Mouse (Mus musculus) naive thymus-derived CD4-positive, alpha-beta T cell, adult 2 months (primary cell): Measurements from ENCODE around the gene Gck.

Experiments used
- DNase-seq: peaks from one replicate; pipeline ENCODE4 v3.0.0-alpha.2; 2011; ENCODE audit warnings: low read depth

The Gck gene

DNA sequence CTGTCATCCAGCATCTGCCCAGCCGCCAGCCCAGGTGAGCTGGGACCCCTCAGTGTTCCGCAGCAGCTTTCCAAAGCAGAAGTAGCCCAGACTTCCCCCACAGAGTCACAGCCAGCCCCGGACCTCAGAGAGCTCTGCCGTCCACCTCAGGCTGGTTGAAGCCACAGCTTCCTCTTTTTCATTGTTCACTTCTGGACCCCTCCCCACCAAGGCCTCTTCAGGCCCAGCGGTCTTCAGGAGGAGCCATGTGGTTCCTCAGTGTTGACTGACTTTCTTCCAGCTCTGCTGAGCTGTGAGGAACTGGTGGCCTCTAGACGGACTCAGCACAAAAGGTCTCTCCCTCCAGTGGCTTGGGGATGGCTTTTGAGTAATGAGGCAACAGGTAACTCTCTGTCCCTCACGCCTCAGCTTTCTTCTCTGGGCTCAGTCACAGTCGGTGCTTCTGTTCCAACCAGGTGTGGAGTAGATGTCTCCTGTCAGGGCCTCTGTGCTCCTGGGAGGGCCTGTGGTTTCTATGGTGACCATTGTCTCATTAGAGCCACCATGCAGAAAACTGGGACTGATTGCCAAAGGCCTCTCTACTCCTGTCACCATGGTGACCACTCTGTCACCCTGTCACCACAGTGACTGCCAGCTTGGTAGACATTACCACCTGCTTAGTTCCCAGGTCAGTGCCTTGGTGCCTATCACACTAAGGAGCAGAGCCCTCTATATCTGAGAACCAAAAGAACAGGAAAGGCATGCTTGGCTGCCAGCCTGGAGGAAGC, at the start of gene Gck:
Gene Gck (minus strand): TSS at position 496 of the 767 bp plus-strand sequence.
- DNase-seq: no peak

DNA sequence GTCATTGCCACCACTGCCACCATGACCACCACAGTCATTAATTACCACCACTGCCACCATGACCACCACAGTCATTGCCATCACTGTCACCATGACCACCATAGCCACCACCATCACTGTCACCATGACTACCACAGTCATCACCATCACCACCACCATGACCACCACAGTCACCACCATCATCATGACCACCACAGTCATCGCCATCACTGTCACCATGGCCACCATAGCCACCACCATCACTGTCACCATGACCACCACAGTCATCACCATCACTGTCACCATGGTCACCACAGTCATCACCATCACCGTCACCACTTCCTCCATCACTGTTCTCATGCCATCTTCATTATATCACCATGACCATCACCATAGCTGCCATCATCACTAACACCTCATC, 48.6 kb upstream of the Gck start:
- DNase-seq: no peak

DNA sequence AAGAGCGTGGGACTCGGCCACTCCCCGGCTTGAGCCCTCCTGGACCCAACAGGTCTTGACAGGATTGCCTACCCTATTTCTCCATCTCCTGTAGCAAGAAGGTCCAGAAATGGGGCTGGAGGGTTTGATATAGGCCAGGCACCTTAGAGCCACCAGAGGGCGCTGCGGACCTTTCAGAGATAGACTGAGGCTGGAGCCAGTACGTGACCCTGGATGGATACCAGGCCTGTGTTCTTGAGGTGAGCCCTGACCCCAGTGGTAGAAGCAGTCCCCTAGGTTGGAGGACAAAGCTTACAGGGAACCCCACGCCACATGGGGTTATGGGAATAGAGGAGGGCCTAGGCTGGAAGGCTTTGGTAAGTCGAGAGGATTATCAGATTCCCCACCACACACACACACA, 46.1 kb upstream of the Gck start:
- DNase-seq: peak; percentile 90

DNA sequence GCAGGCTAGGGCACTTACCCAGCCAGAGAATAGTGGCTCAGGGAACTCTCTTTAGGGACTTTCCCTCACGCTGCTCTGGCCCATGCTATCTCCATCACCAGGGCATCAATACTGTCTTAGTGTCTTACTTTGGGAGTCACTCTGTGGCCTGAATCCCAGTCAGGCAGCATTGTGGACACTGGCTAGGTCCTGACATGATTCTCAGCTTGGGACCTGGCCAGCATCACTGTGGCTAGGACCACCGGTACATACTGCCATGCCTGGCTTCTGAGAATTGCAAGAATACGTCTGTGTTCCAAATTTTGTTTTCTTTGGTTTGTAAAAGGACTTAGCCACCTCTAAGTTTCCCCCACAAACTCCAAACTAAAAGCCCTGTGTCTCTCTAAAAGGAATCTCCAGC, 45.0 kb upstream of the Gck start:
- DNase-seq: no peak

DNA sequence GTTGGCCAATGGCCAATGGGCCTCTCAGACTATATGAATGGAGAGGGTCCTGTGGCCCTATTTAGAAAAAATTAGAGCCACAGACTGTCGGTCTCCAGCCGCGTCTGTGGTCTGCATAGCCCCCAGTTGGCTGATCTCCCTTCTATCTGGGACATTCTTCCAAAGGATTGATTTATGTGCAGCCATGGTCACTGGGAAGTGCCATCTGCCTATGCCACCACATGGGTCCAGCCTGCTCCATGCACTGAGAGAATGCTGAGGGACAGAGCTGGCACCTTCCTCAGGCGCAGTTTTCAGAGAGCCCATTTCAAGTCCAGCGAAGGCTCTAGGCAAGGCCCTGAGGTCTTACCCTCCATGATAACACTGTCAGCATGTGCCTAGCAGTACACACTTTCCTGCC, 44.3 kb upstream of the Gck start:
- DNase-seq: no peak

DNA sequence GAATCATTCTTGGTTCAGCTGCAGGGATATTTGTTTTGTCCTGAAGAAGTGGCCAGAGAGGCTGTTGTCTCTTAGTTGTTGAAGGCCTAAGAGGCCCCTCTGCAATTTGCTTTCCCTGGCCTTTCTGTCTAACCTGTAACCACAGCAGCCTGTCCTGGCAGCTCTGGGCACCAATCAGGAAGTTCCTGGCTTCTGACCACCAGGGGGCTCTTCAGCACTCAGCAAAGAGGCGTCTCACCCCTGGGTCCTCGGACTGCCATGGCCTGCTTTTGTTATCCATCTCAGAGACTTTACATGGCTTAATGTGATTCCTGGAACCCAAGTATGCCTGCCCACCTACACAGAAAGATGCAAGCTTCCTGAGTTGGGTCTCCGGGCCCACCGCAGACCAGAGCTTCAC, 41.0 kb upstream of the Gck start:
- DNase-seq: peak; percentile 73

DNA sequence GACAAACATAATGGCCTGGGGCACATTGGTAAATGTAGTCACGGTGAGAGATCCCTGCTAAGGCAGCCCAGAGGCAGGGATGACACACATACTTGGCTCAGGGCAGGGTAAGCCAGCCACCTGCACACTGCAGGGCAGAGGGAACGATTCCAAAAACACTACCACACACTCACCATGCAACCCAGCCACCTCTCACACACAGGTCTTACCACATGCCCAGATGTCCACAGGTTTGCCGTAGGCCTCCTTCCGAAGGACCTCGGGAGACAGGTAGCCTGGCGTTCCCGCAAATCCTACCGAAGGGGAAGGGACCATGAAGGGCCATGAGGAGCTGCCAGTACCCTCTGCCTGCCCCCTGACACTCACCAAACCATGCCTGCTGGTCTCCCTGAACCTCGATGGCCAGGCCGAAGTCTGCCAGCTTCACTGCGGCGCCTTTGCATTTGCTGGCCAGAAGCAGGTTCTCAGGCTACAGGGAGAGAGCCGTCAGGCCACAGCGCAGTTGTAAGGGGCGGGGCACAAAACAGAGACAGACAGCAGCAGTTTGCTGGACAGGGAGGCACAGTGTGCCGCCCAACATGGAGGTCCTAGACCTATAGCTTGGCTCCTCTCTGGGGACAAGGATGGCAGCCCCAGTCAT, 40.2 kb upstream of the Gck start:
- no peak for DNase-seq

DNA sequence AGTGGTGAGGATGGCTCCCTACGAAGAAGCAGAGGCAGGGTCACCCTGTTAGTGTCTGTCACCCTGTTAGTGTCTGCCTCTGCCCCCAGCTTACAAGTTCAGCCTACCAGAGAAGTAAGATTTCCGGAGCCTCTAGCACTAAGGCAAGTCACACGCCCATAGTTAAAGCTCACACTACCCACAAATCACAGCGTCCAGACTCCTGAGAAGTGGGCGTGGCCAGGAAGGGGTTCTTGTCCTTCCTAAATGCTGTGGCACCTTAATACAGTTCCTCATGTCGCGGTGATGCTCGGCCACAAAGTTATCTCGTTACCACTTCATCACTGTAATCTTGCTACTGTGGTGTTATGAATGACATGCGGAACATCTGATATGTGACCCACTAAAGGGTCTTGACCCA, 38.2 kb upstream of the Gck start:
- DNase-seq: no peak

DNA sequence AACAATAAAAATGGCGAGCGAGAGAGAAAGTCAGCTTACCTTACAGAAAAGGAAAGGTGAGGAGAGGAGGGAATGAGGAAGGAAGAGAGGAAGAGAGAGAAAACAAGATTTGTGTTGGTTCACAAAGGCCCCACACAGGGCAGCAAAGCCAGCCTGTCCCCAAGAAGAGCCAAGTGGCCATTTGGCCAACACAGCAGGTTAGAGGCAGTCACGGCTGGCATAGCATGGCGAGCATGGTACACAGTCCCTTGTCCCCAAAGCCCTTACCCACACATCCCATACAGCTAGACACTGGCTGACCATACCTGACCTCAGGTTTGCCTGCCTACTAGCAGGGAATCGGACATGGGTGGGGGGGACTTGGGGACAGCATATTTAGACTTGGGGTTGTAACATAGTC, 33.7 kb upstream of the Gck start:
- DNase-seq: no peak

DNA sequence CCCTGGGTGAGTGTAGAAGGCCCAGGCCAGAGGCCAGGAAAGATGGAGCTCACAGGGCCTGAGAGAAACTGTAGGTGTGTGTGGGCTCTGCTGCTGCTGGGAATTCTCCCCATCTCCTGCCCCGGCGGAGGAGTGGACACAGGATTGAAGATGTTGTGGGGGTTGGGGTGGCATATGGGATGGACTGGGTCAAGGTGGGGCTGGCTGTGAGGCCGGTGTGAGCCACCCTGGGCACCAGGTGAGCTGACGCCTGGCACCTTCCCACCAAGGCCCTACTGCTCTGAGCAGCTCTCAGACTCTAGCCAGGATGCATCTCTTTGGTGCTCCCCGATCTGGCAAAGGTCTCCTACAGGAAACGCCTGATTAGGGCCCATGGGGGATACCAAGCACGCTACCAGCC, 31.4 kb upstream of the Gck start:
- no peak for DNase-seq

DNA sequence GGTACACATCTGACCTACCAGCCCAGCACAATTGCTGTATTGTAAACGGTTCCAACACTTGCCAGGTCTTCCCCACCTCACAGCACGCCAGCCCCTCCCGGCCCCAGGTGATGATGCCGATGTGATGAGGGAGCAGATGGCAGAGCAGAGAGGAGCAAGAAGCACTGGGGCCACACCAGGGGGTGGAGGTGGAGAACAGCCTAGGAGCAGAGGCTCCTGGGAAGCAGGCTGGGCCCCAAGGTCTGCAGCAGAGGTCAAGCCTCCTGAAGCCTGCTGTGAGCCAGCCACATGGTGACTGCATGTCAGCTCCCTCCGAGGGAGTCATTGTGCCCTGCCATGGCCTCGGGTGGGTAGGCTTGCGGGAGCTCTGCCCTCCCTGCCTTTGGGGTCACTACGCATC, 30.7 kb upstream of the Gck start:
- no peak for DNase-seq

DNA sequence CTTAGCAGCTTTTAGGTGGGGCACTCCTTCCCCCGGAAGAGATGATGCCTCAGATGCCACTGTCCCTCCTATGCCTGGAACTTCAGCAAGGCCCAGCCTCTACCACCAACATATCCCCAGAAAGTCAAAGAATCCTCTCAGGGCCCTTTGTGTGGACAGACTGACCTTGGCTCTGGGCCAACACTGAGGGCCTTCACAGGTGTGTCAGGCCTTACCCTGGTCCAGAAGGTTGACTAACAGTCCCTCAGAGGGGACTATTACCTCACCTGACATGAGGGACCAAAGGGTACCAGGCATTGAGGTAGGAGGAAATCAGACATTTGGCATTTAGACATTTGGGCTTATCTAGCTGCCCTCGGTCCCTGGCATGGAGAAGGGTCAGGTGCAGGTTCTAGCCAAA, 30.2 kb upstream of the Gck start:
- DNase-seq: no peak

DNA sequence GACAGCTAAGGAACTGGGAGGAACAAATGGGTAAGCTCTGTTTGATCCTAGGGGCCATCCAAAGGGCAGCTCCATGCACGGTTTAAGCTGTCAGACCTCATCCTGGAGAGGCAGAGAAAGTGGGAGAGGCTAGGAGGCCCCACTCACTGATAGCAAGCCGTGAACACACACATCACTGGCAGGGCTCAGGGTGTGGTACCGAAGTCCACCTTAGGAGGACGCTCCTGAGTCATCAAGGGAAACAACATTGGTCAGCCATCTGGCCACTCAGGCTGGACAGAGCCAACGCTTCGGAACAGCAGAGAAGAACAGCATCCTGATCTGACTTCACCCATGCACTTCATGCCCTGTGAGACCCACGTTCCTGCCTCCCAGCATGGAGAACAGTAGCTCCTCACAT, 29.2 kb upstream of the Gck start:
- DNase-seq: no peak

DNA sequence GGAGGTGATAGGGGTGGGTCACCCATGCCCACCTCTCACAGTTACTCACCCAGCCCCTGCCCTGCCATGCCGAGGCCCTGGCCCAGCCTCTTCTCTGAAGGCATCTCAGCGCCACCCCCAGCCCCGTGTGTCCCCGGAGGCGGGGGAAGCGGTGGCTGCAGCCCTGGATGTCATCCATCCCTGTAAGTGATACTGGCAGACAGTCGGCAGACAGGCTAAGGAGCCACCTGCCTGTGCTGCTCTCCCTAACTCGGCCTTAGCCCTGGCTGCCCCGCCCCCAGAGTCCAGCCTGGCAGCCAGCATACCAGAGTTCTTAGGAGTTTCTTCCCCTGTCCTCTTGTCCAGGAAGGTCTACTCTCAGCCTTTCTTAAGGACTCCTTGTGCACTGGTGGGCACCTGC, 26.2 kb upstream of the Gck start:
- no peak for DNase-seq

DNA sequence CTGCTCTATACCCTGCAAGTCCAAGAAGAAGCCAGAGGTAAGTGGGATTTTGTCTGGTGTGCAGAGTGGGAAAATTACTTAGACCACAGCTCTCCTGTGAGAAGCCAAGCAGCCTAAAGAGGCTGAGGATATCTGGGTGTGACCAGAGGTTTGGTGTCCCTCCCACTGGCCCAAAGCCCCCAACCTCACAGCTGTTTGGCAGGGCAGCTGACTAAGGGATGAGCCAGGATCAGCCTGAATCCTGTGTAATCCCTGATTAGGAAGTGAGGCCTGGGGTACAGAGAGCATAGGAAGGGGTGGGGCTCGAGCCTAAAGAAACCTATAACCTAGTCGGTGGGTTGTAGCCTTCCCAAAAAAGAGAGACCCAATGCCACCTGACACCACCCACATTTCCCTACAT, 25.2 kb upstream of the Gck start:
- DNase-seq: no peak

DNA sequence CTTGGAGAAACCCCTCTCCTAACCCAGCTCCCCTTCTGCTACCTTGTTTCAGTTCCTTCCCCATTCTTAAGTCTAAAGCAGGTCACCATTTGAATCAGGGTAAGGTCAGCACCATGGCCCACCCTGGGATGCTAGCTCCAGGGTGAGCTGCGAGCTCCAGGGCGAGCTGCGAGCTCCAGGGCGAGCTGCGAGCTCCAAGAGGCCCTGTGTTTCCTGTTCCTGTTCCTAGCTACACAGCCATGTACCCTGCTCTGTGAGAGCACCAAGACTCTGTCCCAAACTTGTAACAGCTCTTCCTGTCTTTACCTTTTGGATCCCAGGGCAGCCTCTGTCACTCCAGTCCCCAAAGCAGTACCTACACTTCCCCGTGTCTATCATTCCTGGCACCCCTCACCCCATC, 24.2 kb upstream of the Gck start:
- DNase-seq: no peak

DNA sequence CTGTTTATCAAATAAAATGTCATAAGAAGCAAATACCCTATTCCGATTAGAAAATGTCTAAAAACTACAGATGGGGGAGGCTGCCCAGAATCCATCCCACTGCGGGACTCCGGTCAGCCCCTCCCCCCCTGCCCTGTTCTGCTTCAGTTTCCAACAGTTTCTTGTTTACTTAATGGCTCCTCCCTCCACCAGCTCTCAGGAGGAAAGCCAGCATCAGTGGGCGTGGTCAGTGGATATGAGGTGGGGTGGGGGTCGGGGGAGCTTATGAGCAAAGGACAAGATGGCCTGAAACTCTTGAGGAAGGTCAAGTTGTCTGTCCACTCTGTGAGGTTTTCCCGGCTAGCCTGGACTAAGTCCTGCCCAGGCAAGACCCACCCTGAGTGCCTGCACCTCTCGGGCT, 23.3 kb upstream of the Gck start:
- DNase-seq: no peak

DNA sequence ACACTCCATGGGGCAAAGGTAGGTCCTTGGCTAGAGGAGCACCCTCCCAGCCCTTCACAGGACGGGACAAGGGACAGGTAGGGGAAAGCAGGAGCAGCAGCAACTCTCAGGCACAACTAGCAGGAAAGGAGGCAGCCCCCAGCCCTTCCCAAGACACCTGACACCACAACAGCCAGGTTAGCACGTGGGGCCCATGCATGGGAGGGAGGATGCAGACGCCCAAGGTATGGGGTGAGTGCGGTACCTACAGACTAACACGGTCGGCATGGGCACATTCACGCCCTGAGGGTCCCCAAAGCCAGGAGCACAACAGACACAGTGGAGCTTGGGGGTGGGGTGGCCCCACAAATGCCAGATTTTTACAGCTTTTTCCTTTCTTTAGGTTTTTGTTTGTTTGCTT, 21.3 kb upstream of the Gck start:
- DNase-seq: no peak

DNA sequence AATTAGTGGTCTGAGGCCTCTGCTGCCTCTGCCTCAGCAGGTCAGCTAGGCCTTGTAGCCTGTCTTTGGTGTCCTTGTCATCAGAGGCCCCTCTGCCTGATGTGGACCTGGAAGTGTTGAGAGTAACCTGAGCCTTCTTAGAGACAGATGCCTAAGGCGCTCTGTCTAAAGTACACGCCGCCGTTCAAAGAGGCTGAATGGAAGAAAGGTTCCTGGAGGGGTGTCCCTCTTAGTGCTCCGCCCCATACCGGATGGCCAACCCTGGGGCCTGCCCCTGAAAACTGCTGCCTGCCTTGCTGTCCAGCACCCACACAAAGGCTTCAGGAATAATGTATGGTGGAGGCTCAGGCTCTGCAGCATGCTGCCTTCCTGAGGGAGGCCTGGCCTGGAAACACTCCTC, 18.3 kb upstream of the Gck start:
- DNase-seq: no peak

DNA sequence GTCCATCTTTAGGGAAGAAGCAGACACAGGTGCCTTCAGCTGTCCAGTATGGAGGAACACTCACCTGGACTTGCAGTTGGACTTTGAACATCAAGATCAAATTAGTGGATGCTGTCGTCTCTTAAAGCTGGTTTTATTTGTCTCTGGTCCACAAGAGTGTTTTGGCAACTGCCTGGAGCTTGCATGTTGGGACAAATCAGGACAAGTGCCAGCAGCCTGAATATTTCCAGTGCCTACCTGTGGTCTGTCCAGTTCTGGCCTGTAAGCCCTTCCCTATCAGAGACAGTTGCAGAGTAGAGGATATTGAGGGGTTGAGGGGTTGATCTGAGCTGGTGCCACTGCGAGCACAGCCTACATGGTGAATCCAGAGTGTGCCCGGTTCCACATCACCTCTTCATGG, 16.9 kb upstream of the Gck start:
- no peak for DNase-seq

DNA sequence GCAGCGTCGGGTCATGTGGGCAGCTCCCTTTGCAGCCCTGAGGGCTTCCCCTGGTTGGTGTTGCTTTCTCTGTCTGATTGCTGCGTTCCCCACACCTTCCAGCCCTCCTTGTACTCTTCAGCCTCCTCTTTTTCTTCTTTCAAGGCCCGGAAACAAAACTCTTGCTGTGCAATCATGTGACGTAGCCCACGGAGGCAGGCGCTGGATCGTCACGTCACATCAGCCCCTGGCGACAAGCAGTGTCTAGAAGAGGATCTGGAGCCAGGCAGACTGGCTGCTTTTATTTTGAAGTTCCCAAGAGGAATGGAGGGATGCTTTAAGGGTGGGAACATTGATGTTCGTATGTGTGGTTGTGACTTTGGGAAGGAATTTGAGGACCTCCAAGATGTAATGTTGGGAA, 16.0 kb upstream of the Gck start:
- DNase-seq: no peak

DNA sequence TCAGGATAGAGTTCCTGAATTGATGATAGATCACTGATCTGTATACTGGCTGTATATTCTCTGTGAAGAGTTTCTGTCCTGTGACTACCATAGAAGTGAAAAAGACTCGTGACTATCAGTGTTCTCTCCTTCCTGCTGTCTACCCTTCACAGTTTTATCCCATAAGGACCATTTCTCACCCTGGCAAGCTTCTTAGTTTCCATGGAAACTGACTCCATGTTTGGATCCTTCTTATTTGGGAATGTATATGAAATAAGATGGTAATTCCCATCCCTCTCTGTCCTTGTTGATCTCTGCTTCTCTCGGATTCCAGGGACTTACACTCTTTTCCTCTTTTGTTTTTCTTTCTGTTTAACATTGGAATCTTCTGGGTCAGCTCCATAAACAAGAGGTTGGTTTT, 10.2 kb upstream of the Gck start:
- no peak for DNase-seq

DNA sequence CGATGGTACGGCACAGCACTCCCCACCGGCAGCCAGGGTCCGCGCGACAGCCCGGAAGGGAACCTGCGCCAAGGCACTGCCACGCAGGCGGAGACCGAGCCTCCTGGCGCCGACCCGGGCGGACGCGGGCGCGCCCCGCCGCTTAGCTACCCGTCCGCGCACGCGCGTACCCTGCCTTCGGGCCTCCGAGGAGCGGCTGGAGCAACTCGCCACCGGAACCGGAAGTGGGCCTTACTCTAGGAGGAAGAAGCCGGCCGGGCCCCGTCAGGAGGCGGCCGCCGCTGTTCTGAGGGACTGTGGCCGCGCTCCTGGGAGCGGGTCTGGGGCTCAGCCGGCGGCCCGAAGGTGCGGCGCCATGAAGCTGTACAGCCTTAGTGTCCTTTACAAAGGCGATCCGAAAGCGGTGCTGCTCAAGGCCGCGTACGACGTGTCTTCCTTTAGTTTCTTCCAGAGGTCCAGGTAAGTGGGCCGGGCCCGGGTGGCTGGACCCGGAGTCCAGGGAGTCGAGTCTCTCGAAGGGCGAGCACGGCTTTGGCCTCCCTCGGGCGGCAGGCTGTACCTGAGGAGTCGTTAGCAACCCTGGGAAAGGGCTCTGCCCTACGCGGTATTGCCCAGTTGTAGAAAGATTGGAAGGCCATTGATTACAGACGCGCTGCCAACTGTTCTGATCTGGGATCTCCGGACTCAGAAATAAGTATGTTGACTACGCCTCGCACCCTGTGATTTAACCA, 5.8 kb upstream of the Gck start, which contains the start of gene Ykt6:
Gene Ykt6 (plus strand): TSS at position 148 of the 731 bp plus-strand sequence.
- DNase-seq: peak; percentile 83
